8 mouse cellular contexts compared by ENCODE assay signal in the genomic region with DNA sequence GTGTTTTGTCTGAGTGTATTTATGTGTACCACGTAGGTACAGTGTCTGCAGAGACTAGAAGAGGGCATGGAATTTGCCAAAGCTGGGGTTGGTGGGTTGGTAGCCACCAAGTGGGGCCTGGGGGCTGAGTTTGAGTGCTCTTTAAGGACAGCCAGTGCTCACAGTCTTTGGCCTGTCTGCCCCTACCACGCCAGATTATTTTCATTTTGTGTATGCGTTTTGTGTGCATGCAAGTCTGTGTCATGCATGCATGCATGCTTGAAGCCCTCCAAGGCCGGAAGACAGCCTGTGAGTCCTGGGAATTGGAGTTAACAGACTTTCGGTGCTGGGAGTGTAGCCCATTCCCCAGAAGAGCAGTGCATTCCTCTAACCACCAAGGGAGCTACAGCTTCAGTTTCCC. TPM values are rescaled to one million over a fixed set of nuclear protein-coding genes. Genes with fewer than 3 reads are reported as not detected.
A peak's percentile ranks its signal among the peaks of the same experiment; 100 is the strongest.
DNase-seq lines count a peak whose midpoint lies in the region; ATAC-seq and TF ChIP-seq lines count a peak whose summit lies in the region.

No protein-coding gene starts in this region.

- no peak for TF ChIP-seq EP300 in stomach, postnatal 0 days (optimal IDR thresholded peaks at IDR 0.05)

- TF ChIP-seq CTCF in gastrocnemius, adult 2 months (IDR thresholded peaks at IDR 0.05): no peak
- no peak for TF ChIP-seq CTCF in testis, adult 2 months (IDR thresholded peaks at IDR 0.05; ENCODE audit: control insufficient read depth, insufficient read depth, insufficient replicate concordance, low read depth, low read length)
- no peak for TF ChIP-seq CTCF in stomach, postnatal 0 days (IDR thresholded peaks at IDR 0.05; ENCODE audit: low read depth)

- peak overlapping the region; percentile 88 for H3K4me3 ChIP-seq in gastrocnemius, adult 2 months
- H3K4me3 ChIP-seq in testis, adult 2 months (ENCODE audit: control insufficient read depth, low read depth, low read length): peak overlapping the region; percentile 98
- H3K4me3 ChIP-seq in liver, embryonic 12.5 days: peak overlapping the region; percentile 94
- no peak overlapping the region for H3K4me3 ChIP-seq in stomach, postnatal 0 days (ENCODE audit: low read depth, low read length)

- H3K9ac ChIP-seq in liver, embryonic 12.5 days: peak overlapping the region; percentile 100
- H3K9ac ChIP-seq in stomach, postnatal 0 days (ENCODE audit: low read length): peak overlapping the region; percentile 94; the same call in 1 of the 2 replicates

- intact Hi-C loops in gastrocnemius, adult 2 months (cut with DNase I): no loop called here

- TF ChIP-seq POLR2A in testis, adult 2 months (IDR thresholded peaks at IDR 0.05; ENCODE audit: control insufficient read depth, low read depth, low read length): no peak

- 74% methylated on average over 5 of the region's 5 CpGs for WGBS in liver, embryonic 12.5 days (ENCODE audit: insufficient replicate concordance)
- 73% methylated on average over 5 of the region's 5 CpGs for WGBS in stomach, postnatal 0 days

- no peaks in the 10 kb centered on the region; the same call in 1 of the 2 replicates for H3K36me3 ChIP-seq in testis, adult 2 months (ENCODE audit: control insufficient read depth, insufficient read depth, low read length)
- peaks cover 54% of the 10 kb centered on the region for H3K36me3 ChIP-seq in liver, embryonic 12.5 days
- H3K36me3 ChIP-seq in stomach, postnatal 0 days (ENCODE audit: control insufficient read depth, insufficient read depth, low read length): peaks cover 30% of the 10 kb centered on the region

- no peaks in the 10 kb centered on the region for H3K9me3 ChIP-seq in liver, embryonic 12.5 days (replicated peaks)
- H3K9me3 ChIP-seq in stomach, postnatal 0 days (ENCODE audit: control insufficient read depth, low read length): no peaks in the 10 kb centered on the region

- ATAC-seq in liver, embryonic 12.5 days: no peak
- no peak for ATAC-seq in stomach, postnatal 0 days (ENCODE audit: low FRiP score, low TSS enrichment)

- no peaks in the 10 kb centered on the region for H3K27me3 ChIP-seq in testis, adult 2 months (ENCODE audit: control insufficient read depth, insufficient read depth, low read length)
- H3K27me3 ChIP-seq in liver, embryonic 12.5 days (replicated peaks): no peaks in the 10 kb centered on the region
- no peaks in the 10 kb centered on the region for H3K27me3 ChIP-seq in stomach, postnatal 0 days (ENCODE audit: control insufficient read depth, insufficient read depth, low read length)

- peak overlapping the region; percentile 16; the same call in 1 of the 2 replicates for H3K27ac ChIP-seq in gastrocnemius, adult 2 months
- H3K27ac ChIP-seq in testis, adult 2 months (ENCODE audit: control insufficient read depth, insufficient read depth, low read depth, low read length): no peak overlapping the region
- H3K27ac ChIP-seq in liver, embryonic 12.5 days: peak overlapping the region; percentile 99
- no peak overlapping the region for H3K27ac ChIP-seq in stomach, postnatal 0 days (replicated peaks)

- peak overlapping the region; percentile 95 for H3K4me2 ChIP-seq in liver, embryonic 12.5 days
- peak overlapping the region; percentile 78 for H3K4me2 ChIP-seq in stomach, postnatal 0 days (replicated peaks; ENCODE audit: low read depth)

- DNase-seq in gastrocnemius, adult 2 months: no peak
- no peak for DNase-seq in gastrocnemius, postnatal 4 days (ENCODE audit: low spot score in 2 of 2)
- no peak for DNase-seq in testis, postnatal 14 days (ENCODE audit: low spot score)
- DNase-seq in stomach, postnatal 0 days (ENCODE audit: low spot score): no peak
- DNase-seq in gastrocnemius, postnatal 25 days: no peak
- DNase-seq in adrenal gland, adult 2 months: no peak

- H3K4me1 ChIP-seq in testis, adult 2 months (ENCODE audit: control insufficient read depth, insufficient read depth, low read length): peaks cover 11% of the 10 kb centered on the region
- peaks cover 52% of the 10 kb centered on the region for H3K4me1 ChIP-seq in liver, embryonic 12.5 days
- H3K4me1 ChIP-seq in stomach, postnatal 0 days (replicated peaks; ENCODE audit: control insufficient read depth, insufficient read depth): no peaks in the 10 kb centered on the region; the same call in 1 of the 2 replicates

RNA-seq across cellular contexts. Expression of a gene that starts 8.4 kb away (rescaled TPM):
- 100 to 1,000 TPM; 552 to 603 TPM for total RNA-seq in gastrocnemius, adult 2 months (2021)
- 100 to 1,000 TPM; 339 to 434 TPM for total RNA-seq in gastrocnemius, postnatal 4 days (2021)
- 3,516 and 3,720 TPM in 2 replicates for polyA plus RNA-seq in testis, adult 2 months (2012; rRNA removed)
- 682 and 685 TPM in 2 replicates for polyA plus RNA-seq in liver, embryonic 12.5 days (2016; fragmentation: Nextera tagmentation; extraction: Ambion mirVana)
- 435 and 445 TPM in 2 replicates for polyA plus RNA-seq in stomach, postnatal 0 days (2015; fragmentation: Nextera tagmentation; extraction: Ambion mirVana)
- 100 to 1,000 TPM; 527 to 618 TPM for total RNA-seq in gastrocnemius, postnatal 25 days (2021)
- 1,000 to 10,000 TPM; 1,287 to 1,377 TPM for total RNA-seq in adrenal gland, adult 2 months (2021)
- polyA plus RNA-seq in adrenal gland, adult 2 months (2012; rRNA removed): 1,827 and 2,443 TPM in 2 replicates

RNA-seq across cellular contexts. Expression of a gene that starts 15.8 kb away (rescaled TPM):
- total RNA-seq in gastrocnemius, adult 2 months (2021): 10 to 100 TPM; 42.0 to 50.9 TPM
- 10 to 100 TPM; 77.3 to 77.7 TPM for total RNA-seq in gastrocnemius, postnatal 4 days (2021)
- 104 and 113 TPM in 2 replicates for polyA plus RNA-seq in testis, adult 2 months (2012; rRNA removed)
- 142 and 147 TPM in 2 replicates for polyA plus RNA-seq in liver, embryonic 12.5 days (2016; fragmentation: Nextera tagmentation; extraction: Ambion mirVana)
- 121 and 122 TPM in 2 replicates for polyA plus RNA-seq in stomach, postnatal 0 days (2015; fragmentation: Nextera tagmentation; extraction: Ambion mirVana)
- 10 to 100 TPM; 43.2 to 45.5 TPM for total RNA-seq in gastrocnemius, postnatal 25 days (2021)
- 100 to 1,000 TPM in 1 of 2 experiments, 10 to 100 TPM in 1; 97.3 to 106 TPM for total RNA-seq in adrenal gland, adult 2 months (2021)
- 111 and 122 TPM in 2 replicates for polyA plus RNA-seq in adrenal gland, adult 2 months (2012; rRNA removed)

RNA-seq across cellular contexts. Expression of a gene that starts 38.9 kb away (rescaled TPM):
- total RNA-seq in gastrocnemius, adult 2 months (2021): 1 to 10 TPM in 1 of 2 experiments, under 1 TPM in 1; 0.97 to 1.4 TPM
- 1 to 10 TPM; 4.0 to 4.7 TPM for total RNA-seq in gastrocnemius, postnatal 4 days (2021)
- 2.1 and 3.4 TPM in 2 replicates for polyA plus RNA-seq in testis, adult 2 months (2012; rRNA removed)
- polyA plus RNA-seq in liver, embryonic 12.5 days (2016; fragmentation: Nextera tagmentation; extraction: Ambion mirVana): 22.3 and 22.8 TPM in 2 replicates
- polyA plus RNA-seq in stomach, postnatal 0 days (2015; fragmentation: Nextera tagmentation; extraction: Ambion mirVana): 2.0 TPM in 2 replicates
- total RNA-seq in gastrocnemius, postnatal 25 days (2021): 1 to 10 TPM; 1.0 to 2.1 TPM
- total RNA-seq in adrenal gland, adult 2 months (2021): 1 to 10 TPM; 3.9 to 6.7 TPM
- polyA plus RNA-seq in adrenal gland, adult 2 months (2012; rRNA removed): 11.0 and 14.6 TPM in 2 replicates

RNA-seq across cellular contexts. Expression of a gene that starts 50.0 kb away (rescaled TPM):
- 1 to 10 TPM; 6.2 to 7.1 TPM for total RNA-seq in gastrocnemius, adult 2 months (2021)
- total RNA-seq in gastrocnemius, postnatal 4 days (2021): 10 to 100 TPM; 13.0 to 13.6 TPM
- 13.9 and 14.0 TPM in 2 replicates for polyA plus RNA-seq in testis, adult 2 months (2012; rRNA removed)
- 15.0 and 15.4 TPM in 2 replicates for polyA plus RNA-seq in liver, embryonic 12.5 days (2016; fragmentation: Nextera tagmentation; extraction: Ambion mirVana)
- 10.7 and 11.0 TPM in 2 replicates for polyA plus RNA-seq in stomach, postnatal 0 days (2015; fragmentation: Nextera tagmentation; extraction: Ambion mirVana)
- 1 to 10 TPM; 5.6 to 6.7 TPM for total RNA-seq in gastrocnemius, postnatal 25 days (2021)
- 10 to 100 TPM; 38.5 to 59.3 TPM for total RNA-seq in adrenal gland, adult 2 months (2021)
- 102 and 120 TPM in 2 replicates for polyA plus RNA-seq in adrenal gland, adult 2 months (2012; rRNA removed)

RNA-seq across cellular contexts. Expression of a gene that starts 59.1 kb away (rescaled TPM):
- 1 to 10 TPM; 6.7 to 7.2 TPM for total RNA-seq in gastrocnemius, adult 2 months (2021)
- total RNA-seq in gastrocnemius, postnatal 4 days (2021): 1 to 10 TPM; 4.8 to 4.9 TPM
- polyA plus RNA-seq in testis, adult 2 months (2012; rRNA removed): 2.2 and 2.3 TPM in 2 replicates
- polyA plus RNA-seq in liver, embryonic 12.5 days (2016; fragmentation: Nextera tagmentation; extraction: Ambion mirVana): 10.5 and 12.1 TPM in 2 replicates
- polyA plus RNA-seq in stomach, postnatal 0 days (2015; fragmentation: Nextera tagmentation; extraction: Ambion mirVana): 2.6 and 3.2 TPM in 2 replicates
- 1 to 10 TPM; 4.9 to 5.7 TPM for total RNA-seq in gastrocnemius, postnatal 25 days (2021)
- total RNA-seq in adrenal gland, adult 2 months (2021): 10 to 100 TPM; 18.4 to 22.9 TPM
- 28.6 TPM in 2 replicates for polyA plus RNA-seq in adrenal gland, adult 2 months (2012; rRNA removed)

Comparison
In these comparisons a context has a peak if more than half of its experiments do, and no peak if none do; other contexts are left out.
1. H3K27ac ChIP-seq: peak in gastrocnemius, adult 2 months (single experiment) and liver, embryonic 12.5 days (single experiment); none in testis, adult 2 months (single experiment) and stomach, postnatal 0 days (single experiment).